Mouse (Mus musculus): ENCODE measurements around the gene 4930519P11Rik. TPM values are rescaled to one million over a fixed set of nuclear protein-coding genes. Genes with fewer than 3 reads are reported as not detected.

The 4930519P11Rik gene
- total RNA-seq, 2 experiments from 2014 or later: not detected

Other genes with a start within 250 kb of the 4930519P11Rik start
- 10 to 100 TPM; 13.6 to 16.3 TPM for gene Cdk5rap1, start 240.4 kb downstream of the 4930519P11Rik start, total RNA-seq (2021)
- gene Snta1, start 205.3 kb downstream of the 4930519P11Rik start, total RNA-seq (2021): 100 to 1,000 TPM in 1 of 2 experiments, 10 to 100 TPM in 1; 82.6 to 106 TPM
- 10 to 100 TPM; 23.5 to 25.3 TPM for gene Cbfa2t2, start 177.0 kb downstream of the 4930519P11Rik start, total RNA-seq (2021)
- under 1 TPM; 0.38 to 0.40 TPM for gene 1700003F12Rik, start 66.4 kb downstream of the 4930519P11Rik start, total RNA-seq (2021)
- under 1 TPM in 1 of 2 experiments, not detected in 1; 0.22 TPM for gene Actl10, start 61.7 kb downstream of the 4930519P11Rik start, total RNA-seq (2021)
- gene Necab3, start 54.5 kb downstream of the 4930519P11Rik start, total RNA-seq (2021): 1 to 10 TPM; 1.3 to 1.8 TPM
- 10 to 100 TPM; 10.2 to 10.4 TPM for gene E2f1, start 43.5 kb downstream of the 4930519P11Rik start, total RNA-seq (2021)
- 10 to 100 TPM; 25.7 to 26.8 TPM for gene Pxmp4, start 9.7 kb downstream of the 4930519P11Rik start, total RNA-seq (2021)
- gene Zfp341, start 140 bp downstream of the 4930519P11Rik start, total RNA-seq (2021): 1 to 10 TPM; 2.2 to 2.9 TPM
- gene Chmp4b, start 38.3 kb upstream of the 4930519P11Rik start, total RNA-seq (2021): 100 to 1,000 TPM; 125 to 126 TPM
- not detected for gene Gm14214, start 156.6 kb upstream of the 4930519P11Rik start, total RNA-seq (2021)
- gene Raly, start 177.7 kb upstream of the 4930519P11Rik start, total RNA-seq (2021): 100 to 1,000 TPM; 162 to 171 TPM
- gene a, start 178.0 kb upstream of the 4930519P11Rik start, total RNA-seq (2021): not detected